Mouse (Mus musculus) retina, postnatal 1 day (tissue): ENCODE measurements at regions not wholly inside any gene's neighbourhood (a gene's known extent, or its start where the extent isn't known, plus 50 kb on each side); places are given as distances from the start of the nearest gene placed in this dataset.

Source experiments
- DNase-seq: peaks from one replicate; pipeline ENCODE4 v3.0.0-alpha.2; 2012

DNA sequence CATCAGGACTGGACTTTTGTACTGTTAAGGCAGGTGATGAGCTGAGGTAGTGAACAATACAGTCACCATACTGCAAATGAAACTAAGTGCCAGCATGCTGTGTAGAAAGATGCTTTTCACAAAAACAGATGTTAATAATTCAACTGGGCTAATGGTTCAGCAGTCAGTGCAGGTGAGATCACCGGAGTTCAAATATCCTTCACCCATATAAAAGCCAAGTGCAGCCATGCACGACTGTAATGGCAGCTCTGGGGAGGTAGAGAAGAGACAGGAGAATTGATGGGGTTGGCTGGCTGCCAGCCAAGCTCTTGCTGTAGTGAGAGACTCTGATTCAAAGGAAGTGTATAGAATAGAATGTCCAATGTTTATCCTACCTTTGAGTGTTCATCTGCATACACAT is 214.3 kb upstream of the Fam241a start:
- peak; percentile 4 for DNase-seq

DNA sequence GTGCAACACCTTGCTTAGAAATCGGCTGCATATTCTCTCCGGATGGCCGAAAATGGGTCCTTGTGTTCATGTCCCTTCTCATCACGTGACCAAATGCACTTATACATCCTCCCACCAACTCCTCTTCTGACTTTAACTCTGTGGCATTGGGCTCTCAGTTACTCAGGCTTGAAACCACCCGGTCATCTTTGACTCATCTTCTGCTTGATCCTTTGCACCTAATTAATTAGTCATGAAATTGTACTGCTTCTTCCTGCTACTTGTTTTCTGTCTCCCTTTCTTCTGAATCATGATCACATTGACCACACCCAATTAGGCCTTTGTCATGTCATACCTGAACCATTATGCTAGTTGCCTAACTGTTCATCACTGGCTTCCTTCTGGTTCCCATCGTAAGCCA is 208.4 kb upstream of the Fam241a start:
- no peak for DNase-seq

DNA sequence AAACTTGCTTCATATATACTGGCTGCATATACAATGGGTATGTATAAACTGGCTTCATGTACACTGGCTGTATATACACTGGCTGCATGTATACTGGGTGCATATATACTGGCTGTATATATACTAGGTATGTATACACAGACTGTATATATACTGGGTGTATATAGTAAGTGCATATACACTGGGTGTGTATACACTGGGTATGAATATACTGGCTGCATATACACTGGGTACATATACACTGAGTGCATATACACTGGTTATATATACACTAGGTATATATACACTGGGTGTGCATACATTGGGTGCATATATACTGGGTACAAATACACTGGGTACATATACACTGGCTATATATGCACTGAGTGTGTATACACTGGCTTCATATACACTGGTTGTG is 196.9 kb upstream of the Fam241a start:
- DNase-seq: no peak

DNA sequence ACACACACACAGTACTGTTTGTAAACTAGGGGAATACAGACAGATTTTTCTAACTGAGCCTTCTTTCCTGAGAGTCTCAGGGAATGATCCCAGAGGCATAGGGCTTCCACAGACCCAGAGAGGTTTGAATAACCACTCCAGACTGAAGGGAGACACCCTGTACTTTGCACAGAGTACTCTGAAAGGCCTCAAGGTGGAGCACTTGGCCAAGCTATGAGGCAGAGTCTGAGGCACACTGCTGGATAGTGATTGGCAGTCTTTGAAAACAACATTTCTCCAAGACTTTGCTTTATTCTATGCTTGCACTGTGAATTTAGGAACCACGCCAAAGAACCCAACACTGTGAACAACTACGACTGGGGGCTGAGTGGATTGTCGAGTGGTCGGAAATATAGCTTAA is 192.1 kb upstream of the Fam241a start:
- peak; percentile 68 for DNase-seq

DNA sequence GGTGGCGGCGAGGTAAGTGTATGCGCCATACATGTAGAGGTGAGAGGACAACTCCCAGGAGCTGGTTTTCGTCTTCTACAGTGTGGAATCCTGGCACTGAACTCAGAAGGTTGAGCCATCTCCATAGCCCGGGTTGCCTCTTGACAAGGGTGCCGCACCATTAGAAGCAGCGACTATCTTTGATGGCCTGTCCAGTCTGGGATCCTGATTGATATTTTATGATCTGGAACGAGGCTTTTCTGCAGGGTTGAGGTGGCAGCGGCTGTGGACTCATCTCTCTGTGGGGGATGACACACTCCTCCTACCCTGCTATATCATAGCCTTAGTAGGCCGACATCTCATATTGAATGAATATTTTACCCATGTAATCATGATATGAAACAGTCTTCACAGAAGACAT is 191.0 kb upstream of the Fam241a start:
- no peak for DNase-seq

DNA sequence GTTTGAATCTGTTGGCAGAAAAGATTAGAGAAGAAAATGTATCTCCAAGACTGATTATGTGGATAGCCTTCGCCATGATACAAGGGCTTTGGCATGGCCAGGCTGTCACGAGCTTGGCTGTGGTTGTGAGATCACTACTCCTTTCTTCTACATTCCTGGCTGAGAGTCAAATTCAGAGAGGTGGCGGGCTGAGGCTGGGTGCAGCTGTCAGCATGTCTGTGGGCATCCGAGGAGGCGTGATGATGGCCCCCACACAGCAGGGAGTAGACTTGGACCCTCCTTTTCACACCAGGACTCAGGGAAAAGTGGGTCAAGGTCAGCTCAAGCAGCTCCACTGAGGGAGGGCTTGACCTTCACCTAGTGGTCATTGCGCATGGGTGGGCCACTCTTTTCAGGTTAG is 186.3 kb upstream of the Fam241a start:
- peak; percentile 6 for DNase-seq

DNA sequence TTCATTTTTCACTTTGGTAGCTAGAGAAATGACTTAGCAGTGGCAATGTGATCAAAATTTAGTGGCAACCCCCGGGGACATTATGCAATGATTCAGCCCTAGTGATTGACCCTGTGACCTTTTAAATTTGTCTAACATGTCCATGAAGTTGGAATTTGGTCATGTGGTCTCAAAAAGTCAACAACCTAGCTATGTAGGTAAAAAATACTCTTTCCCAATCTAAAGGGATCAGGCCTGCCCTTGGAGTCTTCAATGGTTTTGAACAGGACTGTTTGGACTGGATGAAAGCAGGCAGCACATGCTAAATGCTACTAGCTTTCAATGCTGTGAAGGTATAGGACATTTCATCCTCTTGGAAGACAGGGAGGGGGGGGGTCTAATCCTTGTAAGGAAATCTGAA is 185.3 kb upstream of the Fam241a start:
- no peak for DNase-seq

DNA sequence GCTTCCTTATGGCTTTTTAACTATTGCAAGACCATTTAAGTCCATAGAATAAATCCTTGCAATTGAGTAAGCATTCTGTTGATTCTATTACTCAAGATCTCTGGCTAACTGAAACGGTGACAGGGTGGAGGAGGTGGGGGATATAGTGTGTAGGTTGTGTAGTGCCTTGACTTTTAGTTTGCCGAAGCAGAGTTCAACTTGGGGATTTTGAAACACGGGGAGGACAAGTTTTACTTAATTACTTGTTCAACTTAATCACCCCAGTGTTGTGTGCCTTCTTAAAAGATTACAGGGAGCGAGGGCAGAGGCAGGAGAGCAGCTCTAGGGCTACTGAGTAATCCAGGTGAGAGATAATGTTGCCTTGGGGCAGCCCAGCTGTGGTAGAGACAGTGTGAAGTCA is 171.7 kb upstream of the Fam241a start:
- no peak for DNase-seq

DNA sequence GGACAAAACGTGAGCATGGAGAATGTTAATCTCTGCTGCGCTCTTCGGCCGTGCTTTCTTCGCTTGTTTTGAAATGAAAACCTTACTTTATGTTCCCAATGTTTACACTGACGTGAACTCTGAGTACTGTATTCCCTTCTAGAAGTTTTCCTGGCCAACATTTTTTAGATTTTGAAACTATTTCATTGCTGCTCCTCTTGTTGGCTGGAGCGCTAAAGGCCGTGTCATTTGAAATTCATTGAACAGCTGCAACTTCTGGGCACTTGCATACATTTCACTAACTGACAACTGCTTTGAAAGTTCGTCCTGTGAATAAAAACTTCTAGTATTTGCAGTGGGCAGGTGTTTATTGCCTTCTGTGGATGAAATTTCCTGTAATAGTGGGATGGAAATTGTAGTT is 157.9 kb upstream of the Fam241a start:
- no peak for DNase-seq

DNA sequence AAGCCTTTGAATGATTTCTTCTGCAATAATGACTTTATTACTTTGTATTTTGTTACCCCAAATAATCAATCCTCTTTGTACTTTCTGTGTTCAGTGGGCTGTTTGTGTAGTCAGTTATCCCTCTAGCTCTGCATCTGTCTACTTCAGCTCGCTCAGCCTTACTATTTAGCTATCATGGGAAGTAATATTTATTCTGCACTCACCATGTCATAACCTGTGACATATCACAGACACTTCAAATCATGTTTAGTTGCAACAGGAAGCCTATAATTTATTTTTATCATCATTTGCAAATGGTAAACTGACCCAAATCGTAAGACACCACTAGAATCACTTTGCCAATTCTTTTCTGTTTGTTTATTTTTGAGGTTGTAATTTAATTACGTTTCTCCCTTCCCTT is 147.6 kb upstream of the Fam241a start:
- DNase-seq: no peak

DNA sequence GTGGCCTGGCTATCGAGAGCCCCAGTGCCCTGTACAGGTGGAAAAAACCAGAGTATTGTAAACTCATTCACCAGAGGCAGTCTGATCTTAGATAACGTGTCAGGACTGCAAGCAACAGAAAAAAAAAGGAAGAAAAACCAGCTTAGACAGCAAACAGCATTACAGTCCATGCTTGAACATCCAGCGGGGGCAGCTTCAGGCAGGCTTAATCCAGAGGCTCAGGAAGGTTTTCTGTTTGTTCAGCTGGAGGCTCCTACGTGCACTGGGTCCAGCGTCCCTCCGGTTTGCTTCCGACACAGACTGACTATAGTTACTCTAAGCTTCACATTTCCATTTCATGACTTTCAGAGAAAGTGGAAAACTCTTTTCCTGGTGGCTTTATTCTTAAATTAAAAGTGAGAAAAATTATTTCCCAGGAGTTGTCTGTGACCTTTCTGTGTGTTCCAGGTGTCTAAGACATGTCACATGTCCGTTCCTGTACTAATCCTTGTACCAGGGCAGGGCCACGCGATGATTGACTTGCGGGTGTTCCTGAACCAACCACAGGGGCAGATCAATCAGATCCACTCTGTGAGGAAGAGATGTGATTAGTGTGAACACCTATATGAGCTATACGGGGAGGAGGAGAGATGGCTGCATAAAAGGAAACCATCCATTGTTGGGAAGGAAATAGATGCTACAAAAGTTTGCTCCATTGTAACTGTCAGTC is 144.4 kb upstream of the Fam241a start:
- DNase-seq: no peak

DNA sequence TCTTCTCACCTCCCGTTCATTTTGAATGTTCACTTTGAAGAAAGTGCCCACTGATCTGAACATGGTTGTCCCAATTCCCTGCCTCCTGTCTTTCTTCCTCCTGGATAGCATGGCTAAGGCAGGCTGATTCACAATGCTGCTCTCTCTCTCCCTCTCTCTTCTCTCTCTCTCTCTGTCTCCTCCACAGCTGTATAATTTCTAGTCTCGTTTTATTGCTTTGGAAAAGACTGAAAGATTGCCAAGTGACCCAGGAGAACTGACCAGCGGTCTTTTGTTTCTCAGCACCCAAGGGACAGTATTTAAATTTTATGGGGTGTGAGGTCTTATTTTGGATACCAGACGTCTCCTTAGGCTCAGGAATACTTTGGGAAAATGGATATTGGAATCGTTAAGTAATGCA is 143.1 kb upstream of the Fam241a start:
- DNase-seq: no peak

DNA sequence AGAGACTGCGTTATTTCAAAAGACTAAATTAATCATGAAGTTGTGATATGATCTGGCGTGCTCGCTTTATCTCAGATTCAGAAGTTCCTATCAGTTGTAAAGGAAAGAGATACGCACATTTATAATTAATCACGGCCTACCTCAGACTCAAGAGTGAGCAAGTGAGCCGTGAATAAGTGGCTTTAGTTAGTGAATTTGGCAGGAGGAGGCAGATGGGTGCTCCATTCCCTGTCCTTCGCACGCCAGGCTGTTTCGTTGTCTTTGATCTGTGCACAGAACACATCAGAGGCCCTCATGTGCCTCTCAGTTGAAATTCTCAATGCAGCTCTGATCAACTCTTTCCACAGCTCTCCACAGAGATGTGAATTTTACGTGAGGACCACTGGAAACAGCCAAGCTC is 140.4 kb upstream of the Fam241a start:
- DNase-seq: peak; percentile 64

DNA sequence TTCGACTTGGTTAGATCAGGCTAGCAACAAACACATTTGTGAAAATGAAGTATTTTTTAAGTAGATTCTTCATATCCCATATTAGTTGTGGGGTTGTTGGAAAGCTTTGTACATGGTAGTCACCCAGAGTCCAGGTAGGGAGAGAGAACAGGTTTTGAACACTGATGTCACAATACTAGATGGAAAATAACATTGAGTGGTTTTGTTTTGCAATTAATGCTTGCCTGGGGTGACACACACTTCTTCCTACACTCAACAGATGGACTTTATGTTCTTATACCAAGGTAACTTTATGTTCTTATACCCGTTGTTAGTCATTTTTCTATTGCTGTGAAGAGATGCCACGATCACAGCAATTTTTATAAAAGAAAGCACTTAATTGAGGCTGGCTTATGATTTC is 134.2 kb upstream of the Fam241a start:
- DNase-seq: no peak

DNA sequence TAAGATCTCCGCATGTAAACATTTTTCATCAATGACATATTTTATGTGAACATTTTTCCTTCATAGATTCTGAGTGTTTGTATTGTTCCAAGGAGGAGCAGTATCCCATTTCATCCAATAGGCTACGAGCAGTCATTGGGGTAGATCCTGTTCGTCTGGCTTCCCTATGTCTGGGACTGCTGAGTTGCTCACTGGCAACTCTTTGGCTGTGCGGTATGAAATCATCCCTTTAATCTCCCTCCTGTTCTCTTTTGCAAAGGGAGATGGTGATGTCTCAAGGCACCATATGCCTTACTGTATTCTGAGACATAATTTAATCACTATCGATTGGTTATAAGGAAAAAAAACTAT is 133.4 kb upstream of the Fam241a start:
- DNase-seq: no peak

DNA sequence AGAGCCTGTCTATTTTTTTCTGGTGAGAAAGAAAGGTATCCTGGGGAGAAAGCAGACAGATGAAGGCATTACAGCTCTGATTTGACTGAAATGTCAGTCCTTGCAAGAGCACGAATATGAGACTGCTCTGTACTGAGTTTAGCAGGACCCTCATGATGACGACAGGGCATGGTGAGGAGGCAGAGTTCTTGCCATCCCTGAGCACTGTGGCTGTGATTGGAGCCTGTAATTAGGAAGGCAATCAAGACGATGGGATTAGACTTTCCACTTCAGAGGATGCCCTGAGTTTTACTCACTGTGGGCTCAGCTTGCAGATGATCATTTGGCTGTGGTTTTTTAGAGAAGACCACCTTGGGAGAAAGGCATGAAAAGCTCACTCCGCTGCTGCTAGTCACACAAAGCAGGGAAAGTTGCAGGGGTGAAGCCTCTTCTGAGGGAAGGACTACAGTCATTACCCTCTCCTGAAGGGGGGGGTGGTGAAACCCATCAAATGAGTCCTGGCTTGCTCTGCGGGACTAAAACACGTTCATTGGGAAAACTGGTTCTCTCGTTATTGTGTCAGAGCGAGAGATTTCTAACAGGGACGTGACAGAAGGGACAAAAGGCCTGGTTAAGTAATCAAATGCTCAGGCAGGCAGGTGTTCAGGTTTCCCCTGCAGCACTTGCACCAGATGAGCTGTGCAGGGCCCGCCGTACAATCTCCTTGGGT is 132.9 kb upstream of the Fam241a start:
- peak; percentile 21 for DNase-seq

DNA sequence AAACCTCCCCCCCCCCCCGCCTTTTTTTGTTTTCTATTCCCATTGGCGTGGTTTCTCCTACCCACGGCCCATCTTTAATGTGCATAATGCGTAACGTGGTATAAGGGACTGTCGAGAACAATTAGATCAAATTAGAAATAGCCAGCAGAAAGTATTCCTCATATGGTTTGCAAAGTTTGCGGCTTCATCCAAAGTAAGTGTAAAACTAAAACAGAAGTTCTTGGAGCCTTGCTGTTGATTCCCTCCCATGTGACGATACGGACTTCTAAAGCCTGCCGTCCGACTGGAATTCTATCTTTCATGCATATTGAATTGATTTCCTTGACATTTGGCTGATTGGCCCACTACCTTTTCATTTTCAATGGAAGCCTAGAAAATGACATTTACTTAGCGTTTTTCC is 128.7 kb upstream of the Fam241a start:
- DNase-seq: no peak

DNA sequence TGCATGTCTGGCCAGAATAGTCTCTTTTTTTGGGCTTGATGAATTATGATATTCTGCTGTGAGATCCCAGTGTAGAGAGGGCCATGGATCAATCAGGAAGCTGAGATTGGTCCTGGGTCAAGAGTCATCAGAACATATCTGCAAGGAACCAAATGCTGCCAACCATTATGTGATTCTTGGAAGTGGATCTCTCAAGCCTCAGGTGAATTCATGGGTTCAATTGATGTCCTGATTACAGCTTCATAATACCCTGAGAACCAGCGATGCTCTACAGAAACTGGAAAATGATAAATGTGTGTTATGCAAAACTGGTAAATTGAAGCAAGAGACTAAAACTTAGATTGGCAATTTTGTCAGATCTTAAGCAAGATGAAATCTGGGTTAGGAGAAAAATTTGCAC is 118.8 kb upstream of the Fam241a start:
- DNase-seq: no peak

DNA sequence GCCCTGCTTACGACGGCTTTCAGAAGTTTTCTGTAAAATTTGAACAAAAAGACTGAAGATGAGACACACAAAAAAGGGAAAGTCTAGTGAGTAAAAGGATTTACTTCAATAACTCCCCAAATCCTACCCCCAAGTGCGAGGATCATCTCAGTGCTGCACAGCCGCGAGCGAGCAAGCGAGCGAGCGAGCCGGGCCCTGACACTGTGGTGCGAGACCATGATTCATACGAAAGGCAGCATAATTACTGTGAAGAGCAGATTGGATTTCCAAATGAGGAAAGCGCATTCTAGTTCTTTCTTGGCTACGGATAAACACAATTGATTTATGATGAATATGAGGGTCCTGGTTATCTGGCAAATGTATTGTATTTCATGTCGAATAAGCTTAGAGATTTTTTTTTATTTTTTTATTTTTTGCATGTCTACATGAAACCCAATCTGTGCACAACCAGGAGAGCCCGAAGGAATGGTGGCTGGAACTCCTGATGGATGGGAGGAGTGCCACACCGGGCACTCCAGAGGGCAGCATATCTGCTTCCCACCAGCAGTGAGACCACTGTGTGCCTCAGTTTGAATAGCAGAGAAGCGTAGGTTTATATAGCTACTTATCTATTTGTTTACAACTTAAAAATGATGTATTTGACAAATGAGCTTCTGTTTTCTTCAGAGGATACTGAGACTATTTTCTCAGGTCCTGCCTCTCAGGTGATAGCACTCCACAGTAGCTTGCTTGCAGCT is 106.9 kb upstream of the Fam241a start:
- no peak for DNase-seq

DNA sequence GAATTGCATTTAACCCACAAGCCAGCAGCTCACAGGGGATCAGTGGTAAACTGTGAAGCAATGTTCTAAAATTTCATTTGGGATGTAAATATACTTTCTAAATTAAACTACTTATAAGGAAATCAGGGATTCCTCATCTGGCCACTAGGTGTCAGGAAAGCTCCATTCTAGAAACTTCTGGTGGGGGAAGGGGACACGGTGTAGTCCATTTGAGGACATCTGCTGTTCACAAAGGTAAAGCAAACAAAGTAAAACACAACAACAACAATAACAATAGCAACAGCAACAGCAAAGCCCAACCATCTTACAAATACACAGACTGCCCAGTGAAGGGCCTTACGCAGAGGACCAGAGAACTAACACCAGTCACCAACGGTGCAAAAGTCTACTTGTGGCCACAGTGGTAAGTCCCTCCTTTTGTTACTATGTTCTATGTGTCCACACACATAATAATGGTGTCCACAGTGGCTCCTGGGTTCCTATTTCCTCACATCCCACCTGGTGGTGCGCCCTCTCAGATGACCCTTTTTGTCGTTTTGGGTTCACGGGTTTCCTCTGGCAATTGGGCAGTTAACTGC is 105.9 kb upstream of the Fam241a start:
- DNase-seq: peak; percentile 77

DNA sequence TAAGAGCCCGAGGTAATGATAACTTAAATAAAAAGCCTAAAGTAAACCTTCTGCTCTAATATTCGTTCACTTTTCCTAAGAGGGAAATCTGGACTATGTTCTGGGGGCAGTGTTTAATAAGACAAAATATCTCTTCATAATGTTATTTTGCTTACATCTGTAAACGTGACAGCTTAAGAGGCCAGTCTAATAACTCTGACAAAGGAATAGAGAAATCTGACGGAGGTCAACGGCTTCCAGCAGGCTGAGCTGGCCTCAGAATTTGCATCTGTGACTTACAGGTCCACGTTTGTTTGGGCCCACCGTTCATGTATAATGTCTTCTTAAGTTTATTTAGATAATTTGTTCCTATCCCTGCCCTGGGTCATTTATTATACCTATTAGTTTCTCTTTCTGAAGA is 99.6 kb upstream of the Fam241a start:
- DNase-seq: no peak

DNA sequence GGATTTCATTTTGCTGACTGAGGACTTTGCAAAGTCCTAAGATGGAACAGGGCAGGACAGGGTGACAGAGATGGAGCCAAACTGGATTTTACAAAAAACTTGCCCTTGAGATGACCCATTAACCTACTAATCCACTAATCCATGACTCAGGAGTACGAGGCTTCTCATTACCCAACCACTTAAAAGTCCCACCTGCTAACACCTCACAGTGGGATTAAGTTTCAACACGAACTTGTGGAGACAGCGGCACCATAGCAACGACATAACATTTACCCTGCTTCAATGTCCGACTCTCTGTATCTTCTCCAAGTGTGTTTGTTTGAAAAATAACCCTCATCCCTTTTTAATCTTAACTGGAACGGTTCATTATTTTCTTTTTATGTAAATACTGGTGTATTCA is 91.5 kb upstream of the Fam241a start:
- DNase-seq: no peak

DNA sequence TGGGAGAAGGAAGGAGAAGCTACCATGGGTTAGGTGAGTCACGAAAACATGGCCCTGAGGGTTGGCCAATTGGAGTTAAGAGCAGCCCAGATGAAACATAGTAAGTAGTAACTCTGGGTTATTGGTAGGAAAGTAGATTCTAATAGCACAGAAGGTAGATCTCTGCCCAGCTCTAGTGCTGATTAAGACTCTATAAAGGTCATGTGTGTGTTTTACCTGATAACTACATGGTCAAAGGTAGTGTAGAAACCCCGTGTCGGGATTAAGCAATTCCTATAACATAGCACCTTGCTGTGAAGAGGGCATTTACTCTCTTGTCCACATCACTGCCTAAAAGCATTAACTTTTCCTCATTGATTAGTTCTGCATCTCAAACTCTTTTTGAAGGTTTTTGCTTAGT is 89.0 kb upstream of the Fam241a start:
- DNase-seq: no peak

DNA sequence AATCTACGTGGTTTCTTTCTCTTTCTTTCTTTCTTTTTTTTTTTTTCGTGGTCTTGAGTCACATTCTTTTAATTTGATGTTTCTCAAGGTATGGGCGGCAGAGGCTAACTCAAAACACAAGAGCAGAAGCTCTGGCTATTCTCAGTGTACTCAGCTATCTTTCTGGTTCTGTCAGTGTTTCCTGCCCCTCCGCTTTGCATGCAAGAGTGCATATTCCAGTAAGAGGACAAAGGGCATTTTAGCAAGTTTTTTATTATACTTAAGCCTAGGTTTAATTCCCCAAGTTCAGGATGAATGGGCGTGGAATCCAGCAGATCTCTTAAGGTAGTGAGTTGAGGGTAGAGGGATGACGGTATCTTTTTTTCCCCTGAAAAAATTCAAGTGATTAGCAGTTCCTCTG is 81.1 kb upstream of the Fam241a start:
- DNase-seq: no peak
